Mouse (Mus musculus) right cerebral cortex, postnatal 25 days (tissue): ENCODE results near the gene Gm16405.
"Not testable (repeated sequence)": the region's sequence is repeated elsewhere in the genome, so short reads cannot be mapped to it uniquely, and the experiment has no call there.

ENCODE experiments used
- DNase-seq: peaks from one replicate; pipeline ENCODE4 v3.0.0; 2022

The Gm16405 gene

DNA sequence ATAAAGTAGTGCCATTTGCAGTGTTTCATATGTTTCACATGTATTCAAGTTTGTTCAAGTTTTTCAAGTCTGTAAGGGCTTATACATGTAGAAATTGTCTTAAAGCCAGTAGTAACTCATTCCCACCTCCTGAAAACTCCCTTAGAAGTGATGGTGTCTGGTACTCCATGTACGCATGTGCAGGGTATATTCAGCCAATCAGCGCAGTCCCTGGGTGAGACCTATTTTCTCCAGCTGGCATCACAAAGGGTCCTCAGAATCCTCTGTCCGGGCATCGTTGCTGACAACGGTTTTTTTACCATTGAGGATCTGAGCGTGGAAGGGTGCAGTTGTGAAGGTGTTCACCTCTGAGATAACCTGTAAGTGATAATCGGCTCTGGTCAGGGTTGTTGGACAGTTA is at the start of gene Gm16405:
Gene Gm16405 (plus strand): TSS at position 301 of the 400 bp plus-strand sequence.
- DNase-seq = not testable (repeated sequence)
